Mouse (Mus musculus) cerebellum, adult 2 months (tissue): ENCODE measurements around the gene Btg1.

Source experiments
- CTCF ChIP-seq: fragments of 200-500 bp; IDR thresholded peaks from 2 replicates; pipeline ENCODE4 v1.5.1; 2011; ENCODE audit warnings: low read depth, mild to moderate bottlenecking, control low read depth, low read length, moderate library complexity, borderline replicate concordance; ENCODE audit not compliant: insufficient read depth
- POLR2A ChIP-seq: fragments of 200-500 bp; IDR thresholded peaks from 2 replicates; pipeline ENCODE4 v1.6.1; 2011; ENCODE audit warnings: low read length, control low read depth, borderline replicate concordance; ENCODE audit not compliant: insufficient read depth

DNA sequence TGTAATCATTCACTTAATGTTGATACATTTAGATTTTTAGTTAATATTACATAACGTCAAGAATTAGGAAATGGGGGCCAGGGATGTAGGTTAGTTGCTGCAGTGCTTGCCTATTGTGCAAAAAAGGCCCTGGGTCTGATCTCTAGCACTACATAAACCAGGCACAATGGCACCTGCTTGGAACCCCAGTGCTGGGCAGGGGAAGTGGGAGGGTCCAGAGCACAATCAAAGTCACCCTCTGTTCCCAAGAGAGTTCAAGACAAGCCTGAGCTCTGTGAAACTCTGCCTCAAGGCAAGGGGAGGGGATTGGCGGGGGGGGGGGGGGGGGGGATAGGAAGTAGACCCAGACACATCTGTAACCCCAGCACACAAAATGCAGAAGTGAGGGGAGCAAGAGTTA, 24.7 kb upstream of the Btg1 start:
- TF ChIP-seq CTCF (no peak), POLR2A (no peak)
